Mouse (Mus musculus) layer of hippocampus, adult 2 months (tissue): Measurements from ENCODE around the gene Dido1. TPM values are rescaled to one million over a fixed set of nuclear protein-coding genes. Genes with fewer than 3 reads are reported as not detected.
"Not testable (repeated sequence)": the region's sequence is repeated elsewhere in the genome, so short reads cannot be mapped to it uniquely, and the experiment has no call there.

ENCODE experiments used
- DNase-seq, 2 experiments: peaks; one replicate each; pipeline ENCODE4 v3.0.0; 2022; ENCODE audit warnings: low spot score in 2 of 2
- H3K27ac ChIP-seq: fragments of 200-600 bp; 2 replicates; pipeline ENCODE4 v1.8.1; 2022
- H3K4me3 ChIP-seq: fragments of 200-600 bp; 2 replicates; pipeline ENCODE4 v1.8.1; 2022; ENCODE audit warnings: mild to moderate bottlenecking
- CTCF ChIP-seq: fragments of 200-600 bp; conservative IDR thresholded peaks from 2 replicates; pipeline ENCODE4 v1.8.1; 2022; ENCODE audit warnings: antibody characterized with exemption, mild to moderate bottlenecking, moderate library complexity
- total RNA-seq, 2 experiments: library from RNA; stranded (reverse); gene quantifications; 2 replicates each; pipeline ENCODE4 v1.2.3; 2021

The Dido1 gene
- total RNA-seq, 2 experiments from 2014 or later: 58.3 to 60.7 TPM

- H3K4me3 ChIP-seq: no peak overlapping the region
- H3K27ac ChIP-seq: no peak overlapping the region
- DNase-seq: no peak
- no peak for TF ChIP-seq CTCF
These were observed 28.2 kb upstream of the Dido1 start for GRCm38 (mm10) chr2:180737984-180738383.

- no peak overlapping the region for H3K4me3 ChIP-seq
- H3K27ac ChIP-seq: no peak overlapping the region
- DNase-seq: no peak
- TF ChIP-seq CTCF: no peak
These were observed 25.4 kb upstream of the Dido1 start for GRCm38 (mm10) chr2:180735232-180735631.

DNA sequence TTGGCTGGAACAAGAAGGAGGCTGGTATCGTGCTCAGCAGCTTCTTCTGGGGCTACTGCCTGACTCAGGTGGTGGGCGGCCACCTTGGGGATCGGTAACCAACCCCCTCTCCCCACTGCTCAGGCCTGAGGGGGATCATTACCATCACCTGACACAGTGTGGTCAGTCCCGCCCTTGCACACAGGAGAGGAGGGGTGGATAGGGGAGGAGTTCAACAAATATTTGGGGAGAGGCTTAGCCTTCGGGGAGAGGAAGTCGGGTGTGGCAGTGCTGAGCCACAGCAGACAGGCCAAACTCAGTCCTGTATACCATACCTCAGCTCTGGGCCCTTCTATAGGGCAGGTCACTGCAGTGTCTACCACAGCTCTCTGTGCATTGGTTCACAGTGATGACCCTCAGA lies 22.2 kb upstream of the Dido1 start:
- H3K4me3 ChIP-seq: no peak overlapping the region
- TF ChIP-seq CTCF: no peak
- no peak for DNase-seq
- no peak overlapping the region for H3K27ac ChIP-seq

DNA sequence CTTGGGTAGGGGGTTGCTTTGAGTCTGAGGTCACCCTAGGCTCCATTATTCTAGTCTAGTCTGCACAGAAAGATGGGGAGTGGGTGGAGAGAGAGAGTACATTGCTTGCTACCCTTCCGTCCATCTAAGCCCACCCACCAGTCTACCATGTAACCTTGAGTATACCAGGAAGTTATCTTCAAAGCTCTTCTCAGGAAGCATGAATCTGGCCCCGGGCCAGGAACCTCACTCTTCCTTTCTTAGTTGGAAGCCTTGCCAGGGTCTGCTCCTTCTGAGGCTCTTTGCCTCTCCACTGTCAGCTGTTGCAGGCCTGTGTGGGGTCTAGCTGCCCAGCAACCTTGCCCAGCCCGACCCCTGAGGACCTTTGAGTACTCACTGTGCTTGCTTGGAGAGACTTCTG lies 21.2 kb upstream of the Dido1 start:
- Histone ChIP-seq H3K27ac (no peak overlapping the region), H3K4me3 (no peak overlapping the region)
- DNase-seq: no peak
- TF ChIP-seq CTCF: no peak

- Histone ChIP-seq H3K27ac (no peak overlapping the region), H3K4me3 (no peak overlapping the region)
- no peak for DNase-seq
- TF ChIP-seq CTCF: no peak
These were observed 17.8 kb upstream of the Dido1 start for GRCm38 (mm10) chr2:180727613-180728021.

- no peak for DNase-seq
- H3K4me3 ChIP-seq: no peak overlapping the region
- H3K27ac ChIP-seq: no peak overlapping the region
- no peak for TF ChIP-seq CTCF
These were observed 17.1 kb upstream of the Dido1 start for GRCm38 (mm10) chr2:180726658-180727442.

GRCm38 (mm10) chr2:180725856-180726629 lies 16.2 kb upstream of the Dido1 start:
- no peak for DNase-seq
- Histone ChIP-seq H3K27ac (no peak overlapping the region), H3K4me3 (no peak overlapping the region)
- TF ChIP-seq CTCF: no peak

DNA sequence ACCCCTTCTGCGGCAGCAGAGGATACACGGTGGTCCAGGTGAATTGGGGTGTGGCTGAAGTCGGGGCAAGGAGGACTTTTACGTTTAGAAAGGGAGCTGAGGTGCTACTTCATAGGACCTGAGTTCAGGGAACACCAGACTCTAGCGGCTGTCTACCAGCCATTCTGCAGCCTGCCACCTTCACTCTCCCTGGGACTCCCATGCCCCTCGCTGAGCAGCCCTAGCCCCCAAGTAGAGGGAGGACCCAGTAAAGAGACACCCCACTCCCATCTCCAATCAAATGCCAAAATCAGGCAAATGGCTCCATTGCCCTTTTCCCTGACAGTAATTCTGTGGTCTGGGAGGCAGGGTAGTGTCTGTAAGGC lies 15.6 kb upstream of the Dido1 start:
- DNase-seq: no peak
- no peak for TF ChIP-seq CTCF

DNA sequence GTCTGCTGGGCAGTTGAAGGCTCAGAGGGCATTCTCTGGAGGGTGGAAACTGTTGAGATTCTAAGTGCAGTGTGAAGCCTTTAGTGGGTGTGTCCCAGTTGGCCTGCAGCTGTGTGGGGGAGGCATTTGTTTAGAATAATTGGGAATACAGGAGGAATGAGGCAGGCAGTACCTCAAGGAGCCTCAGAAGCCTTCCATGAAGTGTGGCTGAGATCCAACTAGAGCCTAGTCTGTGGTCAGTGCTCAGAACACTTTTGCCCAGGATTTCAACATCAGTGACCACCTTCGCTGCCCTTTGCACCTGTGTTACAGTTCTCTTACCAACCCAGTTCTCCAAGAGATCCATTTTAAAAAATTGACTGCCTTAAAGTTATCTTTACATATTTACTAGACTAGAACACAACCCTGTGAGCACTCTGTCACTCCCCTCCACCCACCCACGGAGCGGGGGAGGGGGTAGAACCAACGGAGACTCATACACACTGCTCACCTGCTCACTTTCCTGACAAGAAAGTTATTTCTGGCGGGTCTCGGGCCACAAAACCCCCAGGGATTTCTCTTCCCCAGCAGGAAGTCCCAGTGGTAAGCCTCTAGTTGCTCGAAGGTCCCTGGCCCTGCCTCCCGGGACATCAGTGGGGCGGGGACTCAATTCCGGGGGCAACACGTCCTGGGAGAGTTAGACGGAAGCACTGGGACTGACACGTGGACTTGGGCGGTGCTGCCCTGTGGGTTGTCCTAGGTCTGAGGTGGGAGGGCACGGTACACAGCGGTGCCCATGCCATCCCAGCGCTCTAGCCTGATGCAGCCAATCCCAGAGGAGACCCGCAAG lies 15.0 kb upstream of the Dido1 start, which contains the start of gene Slc17a9:
TSS of gene Slc17a9 (plus strand) at position 679 of the 829 bp plus-strand sequence.
- H3K4me3 ChIP-seq: peak within 1 kb of the TSS; percentile 11; the same call in 1 of the 2 replicates
- TF ChIP-seq CTCF: no peak
- H3K27ac ChIP-seq: no peak within 1 kb of the TSS
- DNase-seq: no peak

More for the DNA sequence above, 15.6 kb upstream of the Dido1 start:
- Histone ChIP-seq H3K4me3 (peak overlapping the region; percentile 11; the same call in 1 of the 2 replicates), H3K27ac (no peak overlapping the region)

DNA sequence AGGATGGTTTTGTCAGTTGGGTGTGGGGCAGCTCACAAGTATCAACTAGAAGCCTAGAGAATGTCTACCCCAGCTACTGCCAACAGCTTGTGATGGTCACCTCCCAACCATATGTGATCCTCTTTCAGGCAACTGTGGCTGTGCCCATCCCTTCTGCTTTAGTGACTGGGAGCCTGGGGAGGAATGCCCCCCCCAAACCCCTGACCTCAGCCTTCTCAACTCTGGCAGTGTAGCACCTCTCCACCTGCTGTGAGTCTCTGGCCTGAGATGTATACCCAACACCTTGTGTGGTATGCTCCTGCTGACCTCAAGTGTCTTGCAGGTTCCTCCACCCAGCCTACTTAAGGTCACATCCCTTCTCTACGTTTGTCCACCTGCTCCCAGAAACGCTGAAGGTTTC lies 14.1 kb upstream of the Dido1 start:
- DNase-seq: no peak
- no peak overlapping the region for H3K27ac ChIP-seq
- no peak overlapping the region for H3K4me3 ChIP-seq
- no peak for TF ChIP-seq CTCF

- not testable (repeated sequence) for H3K27ac ChIP-seq, DNase-seq, H3K4me3 ChIP-seq
These were observed 12.9 kb upstream of the Dido1 start for GRCm38 (mm10) chr2:180722748-180723147.

- DNase-seq: no peak
- no peak for TF ChIP-seq CTCF
- Histone ChIP-seq H3K4me3 (no peak overlapping the region), H3K27ac (no peak overlapping the region)
These were observed 2.4 kb upstream of the Dido1 start for GRCm38 (mm10) chr2:180712037-180712689.
